Mouse (Mus musculus) midbrain, embryonic 11.5 days (tissue): Measurements from ENCODE around the gene Tpt1. TPM values are rescaled to one million over a fixed set of nuclear protein-coding genes. Genes with fewer than 3 reads are reported as not detected.
A peak's percentile ranks its signal among the peaks of the same experiment; 100 is the strongest.
"Not testable (repeated sequence)": the region's sequence is repeated elsewhere in the genome, so short reads cannot be mapped to it uniquely, and the experiment has no call there.

Source experiments
- ATAC-seq: fragments of 200-750 bp; cut with Nextera tagmentation; 2 replicates; pipeline ENCODE4 v1.8.0; 2017; ENCODE audit warnings: moderate TSS enrichment, moderate library complexity; ENCODE audit not compliant: low FRiP score
- DNase-seq: peaks from one replicate; pipeline ENCODE4 v3.0.0; 2015; ENCODE audit warnings: low spot score; ENCODE audit errors: missing footprints
- H3K27ac ChIP-seq: fragments of 300-500 bp; sonication (generic); 2 replicates; pipeline ENCODE4 v1.5.1; 2014; ENCODE audit warnings: low read depth, low read length
- H3K27me3 ChIP-seq: fragments of 300-500 bp; sonication (generic); 2 replicates; pipeline ENCODE4 v1.6.1; 2014; ENCODE audit warnings: mild to moderate bottlenecking, low read length, moderate library complexity, mixed read lengths; ENCODE audit not compliant: control insufficient read depth, insufficient read depth
- H3K36me3 ChIP-seq: fragments of 300-500 bp; sonication (generic); 2 replicates; pipeline ENCODE4 v1.6.1; 2014; ENCODE audit warnings: mild to moderate bottlenecking, low read length, moderate library complexity, mixed read lengths; ENCODE audit not compliant: control insufficient read depth, insufficient read depth
- H3K4me1 ChIP-seq: fragments of 300-500 bp; sonication (generic); 2 replicates; pipeline ENCODE4 v1.6.1; 2014; ENCODE audit warnings: low read length; ENCODE audit not compliant: control insufficient read depth, insufficient read depth
- H3K4me2 ChIP-seq: fragments of 300-500 bp; sonication (generic); 2 replicates; pipeline ENCODE4 v1.6.1; 2014; ENCODE audit warnings: mild to moderate bottlenecking, moderate library complexity
- H3K4me3 ChIP-seq: fragments of 300-500 bp; sonication (generic); 2 replicates; pipeline ENCODE4 v1.5.1; 2014; ENCODE audit warnings: low read depth, low read length
- H3K9ac ChIP-seq: fragments of 300-500 bp; sonication (generic); 2 replicates; pipeline ENCODE4 v1.6.1; 2014; ENCODE audit warnings: low read length
- H3K9me3 ChIP-seq: fragments of 300-500 bp; sonication (generic); 2 replicates; pipeline ENCODE4 v1.6.1; 2016; ENCODE audit warnings: low read length; ENCODE audit not compliant: control insufficient read depth
- WGBS: fragments of 180-500 bp; shearing (Covaris S2); extraction: QIAGEN DNeasy Blood & Tissue Kit; methylation state at CpG from one replicate; pipeline ENCODE4 v1.1.7; 2014; 5-methylcytosine and 5-hydroxymethylcytosine counted together
- polyA plus RNA-seq: library from polyadenylated mRNA; unstranded; fragments of >200 nt; fragmentation: Nextera tagmentation; extraction: Ambion mirVana; gene quantifications from 2 replicates; pipeline ENCODE4 v1.2.1, GENCODE M21; 2014

Tpt1 gene
- polyA plus RNA-seq, 1 experiment from 2014 or later: 1,099 TPM

DNA sequence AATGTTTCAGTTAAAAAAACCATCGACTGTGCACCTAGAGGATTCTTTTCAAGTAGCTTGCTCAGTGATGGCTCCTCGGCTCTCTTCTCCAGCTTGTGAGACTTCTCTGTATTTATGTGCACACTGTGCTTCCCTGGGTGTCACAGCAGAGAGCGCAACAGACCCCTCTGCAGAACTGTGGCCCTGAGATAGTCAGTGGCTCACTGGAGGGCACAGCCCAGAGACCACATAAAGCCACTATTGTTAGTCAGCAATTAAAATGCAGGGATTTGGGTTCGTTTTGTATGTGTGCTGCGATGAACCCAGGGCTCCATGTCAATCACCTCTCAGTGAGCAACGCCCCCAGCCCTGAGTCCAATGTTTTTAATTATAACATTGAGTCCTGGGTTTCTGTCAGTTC, 5.9 kb downstream of the Tpt1 start:
- WGBS: 38% methylated on average over 6 of the region's 6 CpGs
- H3K27ac ChIP-seq: peak overlapping the region; percentile 32
- H3K9me3 ChIP-seq: no peaks in the 10 kb centered on the region
- H3K36me3 ChIP-seq: peaks cover 34% of the 10 kb centered on the region
- H3K27me3 ChIP-seq: no peaks in the 10 kb centered on the region
- no peak overlapping the region for H3K4me3 ChIP-seq
- H3K9ac ChIP-seq: no peak overlapping the region
- peaks cover 18% of the 10 kb centered on the region for H3K4me1 ChIP-seq
- no peak overlapping the region for H3K4me2 ChIP-seq
- ATAC-seq (peak; percentile 86), DNase-seq (peak; percentile 88)

DNA sequence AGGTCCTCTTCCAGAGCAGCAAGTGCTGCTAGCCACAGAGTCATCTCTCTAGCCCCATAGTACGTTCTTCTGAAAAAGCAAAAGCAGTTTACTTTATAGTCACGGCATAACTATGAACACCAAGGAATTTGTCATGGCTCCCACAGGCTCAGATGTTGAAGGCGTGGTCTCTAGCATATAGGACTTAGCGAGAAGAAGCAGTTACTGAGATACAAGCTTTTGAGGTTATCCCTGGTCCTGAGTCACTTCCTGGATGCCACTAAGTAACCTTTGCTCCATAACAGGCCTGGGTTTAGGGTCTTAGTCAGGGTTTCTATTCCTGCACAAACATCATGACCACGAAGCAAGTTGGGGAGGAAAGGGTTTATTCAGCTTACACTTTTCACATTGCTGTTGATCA, 7.1 kb downstream of the Tpt1 start:
- H3K36me3 ChIP-seq: peaks cover 30% of the 10 kb centered on the region
- H3K9ac ChIP-seq: no peak overlapping the region
- H3K4me2 ChIP-seq: no peak overlapping the region
- WGBS: 93% methylated on average over 5 of the region's 5 CpGs
- DNase-seq: no peak
- ATAC-seq: no peak
- H3K9me3 ChIP-seq: no peaks in the 10 kb centered on the region
- H3K27ac ChIP-seq: no peak overlapping the region
- peaks cover 12% of the 10 kb centered on the region for H3K4me1 ChIP-seq
- no peaks in the 10 kb centered on the region for H3K27me3 ChIP-seq
- H3K4me3 ChIP-seq: no peak overlapping the region

- DNase-seq (no peak), ATAC-seq (no peak)
- Histone ChIP-seq H3K27ac (no peak overlapping the region), H3K36me3 (peaks cover 5% of the 10 kb centered on the region), H3K4me2 (no peak overlapping the region), H3K4me3 (no peak overlapping the region), H3K9me3 (no peaks in the 10 kb centered on the region), H3K4me1 (peaks cover 4% of the 10 kb centered on the region; the same call in 1 of the 2 replicates), H3K27me3 (no peaks in the 10 kb centered on the region), H3K9ac (no peak overlapping the region)
- WGBS: 70% methylated on average over 17 of the region's 17 CpGs
These were observed 10.5 kb downstream of the Tpt1 start for GRCm38 (mm10) chr14:75855263-75855992.

GRCm38 (mm10) chr14:75858181-75858580, 13.3 kb downstream of the Tpt1 start:
- DNase-seq (no peak), ATAC-seq (no peak)
- no peak overlapping the region for H3K4me2 ChIP-seq
- H3K4me3 ChIP-seq: no peak overlapping the region
- H3K4me1 ChIP-seq: no peaks in the 10 kb centered on the region
- H3K9ac ChIP-seq: no peak overlapping the region
- 80% methylated on average over 2 of the region's 2 CpGs for WGBS
- H3K36me3 ChIP-seq: no peaks in the 10 kb centered on the region
- no peaks in the 10 kb centered on the region for H3K27me3 ChIP-seq
- no peaks in the 10 kb centered on the region for H3K9me3 ChIP-seq
- no peak overlapping the region for H3K27ac ChIP-seq

- Histone ChIP-seq H3K9me3 (no peaks in the 10 kb centered on the region), H3K4me2 (no peak overlapping the region), H3K4me1 (peaks cover 9% of the 10 kb centered on the region), H3K27me3 (no peaks in the 10 kb centered on the region), H3K9ac (no peak overlapping the region), H3K27ac (no peak overlapping the region), H3K4me3 (no peak overlapping the region), H3K36me3 (no peaks in the 10 kb centered on the region)
- 85% methylated on average over 2 of the region's 2 CpGs for WGBS
- ATAC-seq (no peak), DNase-seq (no peak)
These were observed 14.7 kb downstream of the Tpt1 start for GRCm38 (mm10) chr14:75859619-75860018.

- H3K4me1 ChIP-seq: peaks cover 9% of the 10 kb centered on the region
- no peak overlapping the region for H3K4me3 ChIP-seq
- no peak for ATAC-seq
- H3K9me3 ChIP-seq: no peaks in the 10 kb centered on the region
- DNase-seq: no peak
- no peak overlapping the region for H3K4me2 ChIP-seq
- no peaks in the 10 kb centered on the region for H3K36me3 ChIP-seq
- 92% methylated on average over 6 of the region's 6 CpGs for WGBS
- no peaks in the 10 kb centered on the region for H3K27me3 ChIP-seq
- no peak overlapping the region for H3K9ac ChIP-seq
- no peak overlapping the region; the same call in 1 of the 2 replicates for H3K27ac ChIP-seq
These were observed 17.8 kb downstream of the Tpt1 start for GRCm38 (mm10) chr14:75862701-75863100.

- H3K4me1 ChIP-seq: peaks cover 9% of the 10 kb centered on the region
- no peak overlapping the region for H3K9ac ChIP-seq
- ATAC-seq (peak; percentile 91), DNase-seq (peak; percentile 88)
- no peaks in the 10 kb centered on the region for H3K9me3 ChIP-seq
- no peak overlapping the region for H3K4me2 ChIP-seq
- 12% methylated on average over 7 of the region's 7 CpGs for WGBS
- 0 out of 2 replicates have a peak overlapping the region, but pooled peaks have one; percentile 45 for H3K27ac ChIP-seq
- H3K27me3 ChIP-seq: no peaks in the 10 kb centered on the region
- no peaks in the 10 kb centered on the region for H3K36me3 ChIP-seq
- H3K4me3 ChIP-seq: no peak overlapping the region
These were observed 18.9 kb downstream of the Tpt1 start for GRCm38 (mm10) chr14:75863549-75864409.

- ATAC-seq (no peak), DNase-seq (no peak)
- Histone ChIP-seq H3K4me1 (peaks cover 9% of the 10 kb centered on the region), H3K27ac (no peak overlapping the region), H3K4me2 (no peak overlapping the region), H3K4me3 (no peak overlapping the region), H3K9ac (no peak overlapping the region), H3K27me3 (no peaks in the 10 kb centered on the region), H3K36me3 (no peaks in the 10 kb centered on the region), H3K9me3 (no peaks in the 10 kb centered on the region)
- WGBS: 84% methylated on average over 9 of the region's 9 CpGs
These were observed 21.9 kb downstream of the Tpt1 start for GRCm38 (mm10) chr14:75866706-75867333.

- not testable (repeated sequence) for H3K4me2 ChIP-seq, H3K4me1 ChIP-seq, DNase-seq, H3K27me3 ChIP-seq, H3K9ac ChIP-seq, H3K4me3 ChIP-seq, H3K36me3 ChIP-seq, H3K9me3 ChIP-seq, ATAC-seq, H3K27ac ChIP-seq
- 61% methylated on average over 3 of the region's 3 CpGs for WGBS
These were observed 23.1 kb downstream of the Tpt1 start for GRCm38 (mm10) chr14:75868028-75868427.
